Mouse (Mus musculus): ENCODE measurements at regions not wholly inside any gene's neighbourhood (a gene's known extent, or its start where the extent isn't known, plus 50 kb on each side); places are given as distances from the start of the nearest gene placed in this dataset.
A peak's percentile ranks its signal among the peaks of the same experiment; 100 is the strongest.
"Not testable (repeated sequence)": the region's sequence is repeated elsewhere in the genome, so short reads cannot be mapped to it uniquely, and the experiment has no call there.

DNA sequence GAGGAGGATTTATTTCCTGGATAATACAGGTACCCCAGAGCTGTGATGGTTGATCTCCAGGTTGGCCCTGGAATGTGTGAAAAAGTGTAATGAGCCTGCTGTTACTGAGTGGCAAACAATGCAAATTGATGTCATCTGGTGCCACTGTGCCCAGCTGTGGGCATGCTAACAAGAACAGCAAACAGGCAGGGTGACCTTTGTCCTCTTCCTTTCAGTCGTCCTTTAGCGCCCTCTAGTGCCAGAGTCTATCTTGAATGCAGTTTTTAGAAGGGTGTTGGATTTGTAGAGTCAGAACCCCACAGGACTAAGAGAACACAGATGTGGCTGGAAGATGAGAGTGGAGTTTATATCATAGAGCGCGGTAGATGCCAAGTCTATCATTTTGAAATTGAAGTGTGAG is 164.3 kb downstream of the Sdhaf3 start:
- DNase-seq (ENCODE audit: low spot score in 2 of 2), result peak; percentile 20 to 52
- intact Hi-C loops (cut with DNase I), result loop anchor here (10.0 kb wide), 1 partner anchor 95 kb away; no protein-coding TSS in a partner anchor

DNA sequence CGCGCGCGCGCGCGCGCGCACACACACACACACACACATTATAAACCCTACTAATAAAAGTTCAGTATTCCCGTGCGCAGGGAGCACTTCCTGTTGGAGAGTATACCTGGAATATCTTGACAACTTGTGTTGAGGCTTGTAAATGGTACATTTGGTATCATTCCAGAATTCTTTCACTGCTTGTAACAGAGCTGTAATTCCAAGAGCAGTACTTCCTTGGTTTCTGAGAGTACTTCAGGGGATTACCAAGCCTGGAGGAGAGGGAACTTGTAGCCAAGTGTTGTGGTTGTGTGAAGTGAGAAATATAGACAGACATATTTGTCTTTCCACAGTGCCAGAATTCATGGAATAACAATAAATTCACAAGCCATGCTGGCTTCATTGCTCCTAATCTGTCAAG is 177.2 kb downstream of the Sdhaf3 start:
- DNase-seq (ENCODE audit: low spot score in 2 of 2), result no peak
- intact Hi-C loops (cut with DNase I), result no loop called here

DNA sequence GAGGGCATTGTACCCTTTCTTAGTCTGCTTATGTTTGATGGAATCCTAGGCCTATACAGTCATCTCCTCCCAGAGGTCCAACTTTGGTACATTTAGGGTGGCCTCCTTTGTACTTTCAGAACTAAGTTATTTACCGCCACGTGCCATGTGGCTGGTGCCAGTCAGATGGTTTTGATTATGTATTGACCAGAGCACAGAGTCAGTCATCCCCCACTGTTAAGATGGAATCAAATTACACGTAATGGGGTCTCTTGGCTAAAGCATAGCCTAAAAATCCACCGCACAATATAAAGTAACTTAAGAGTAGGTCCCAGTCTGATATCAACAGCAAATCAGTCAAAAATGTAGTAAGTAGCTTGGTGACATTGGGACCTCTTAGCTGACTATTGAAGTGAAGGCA is 178.3 kb downstream of the Sdhaf3 start:
- intact Hi-C loops (cut with DNase I), result no loop called here
- DNase-seq (ENCODE audit: low spot score in 2 of 2), result no peak

DNA sequence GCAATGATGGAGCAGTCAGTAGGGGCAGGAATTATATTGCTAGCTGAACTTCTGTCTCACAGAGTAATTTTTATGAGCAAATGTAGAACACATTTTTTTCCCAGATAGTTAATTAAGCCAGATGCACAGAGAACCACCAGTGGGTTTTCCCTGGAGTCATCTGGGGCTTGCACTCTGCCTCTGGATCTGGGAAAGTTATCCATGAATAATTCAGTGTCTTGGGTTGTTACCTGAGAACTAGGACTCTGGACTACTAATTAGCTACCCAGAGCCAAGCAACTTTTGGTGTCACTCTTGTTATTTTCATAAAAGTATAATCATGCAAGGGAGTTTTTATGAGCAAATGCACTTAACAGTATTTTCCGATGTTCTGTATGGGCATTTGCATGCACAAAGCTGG is 179.1 kb downstream of the Sdhaf3 start:
- no peak for DNase-seq (ENCODE audit: low spot score in 2 of 2)
- intact Hi-C loops (cut with DNase I), result no loop called here

DNA sequence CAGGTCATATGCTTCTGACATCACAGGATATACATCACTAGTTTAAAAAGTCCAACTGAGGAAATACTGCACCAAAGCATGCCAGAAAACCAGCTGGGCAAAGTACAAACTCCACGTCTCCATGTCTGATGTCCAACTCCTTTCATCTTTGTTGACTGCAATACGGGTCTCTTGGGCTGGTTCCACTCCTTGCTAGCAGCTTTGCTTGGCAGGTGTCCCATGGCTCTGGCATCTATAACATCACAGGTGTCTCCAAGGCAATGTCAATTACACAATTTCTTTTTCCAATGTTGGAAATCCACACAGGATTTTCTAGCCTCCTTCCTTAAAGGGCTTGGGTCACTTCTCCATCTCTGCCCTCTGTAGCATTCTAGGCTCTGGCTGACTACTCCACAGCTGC is 225.9 kb downstream of the Sdhaf3 start:
- intact Hi-C loops (cut with DNase I), result no loop called here
- DNase-seq (ENCODE audit: low spot score in 2 of 2), result no peak

DNA sequence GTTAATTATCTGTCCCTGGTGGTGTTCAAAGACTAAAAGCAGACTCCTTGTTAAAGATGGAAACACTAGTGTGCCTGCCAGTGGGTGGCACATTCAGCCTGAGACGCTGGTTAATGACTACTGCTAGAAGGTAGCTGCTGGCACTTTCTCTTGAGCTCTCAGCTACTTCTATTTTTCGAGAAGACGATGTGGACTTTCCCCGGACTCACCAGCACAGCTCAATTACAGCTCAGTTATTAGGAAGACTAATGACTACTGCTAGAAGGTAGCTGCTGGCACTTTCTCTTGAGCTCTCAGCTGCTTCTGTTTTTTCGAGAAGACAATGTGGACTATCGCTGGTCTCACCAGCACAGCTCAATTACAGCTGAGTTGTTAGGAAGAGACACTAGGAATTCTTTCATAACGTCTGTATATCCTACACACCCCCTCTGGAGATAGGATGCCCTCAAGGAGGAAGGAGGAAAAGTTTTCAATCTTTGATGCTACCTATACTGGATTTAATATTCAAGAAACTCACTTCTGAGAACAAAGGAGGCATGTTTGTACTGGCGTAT is 243.3 kb downstream of the Sdhaf3 start:
- DNase-seq (ENCODE audit: low spot score in 2 of 2), result no peak
- intact Hi-C loops (cut with DNase I), result no loop called here

DNA sequence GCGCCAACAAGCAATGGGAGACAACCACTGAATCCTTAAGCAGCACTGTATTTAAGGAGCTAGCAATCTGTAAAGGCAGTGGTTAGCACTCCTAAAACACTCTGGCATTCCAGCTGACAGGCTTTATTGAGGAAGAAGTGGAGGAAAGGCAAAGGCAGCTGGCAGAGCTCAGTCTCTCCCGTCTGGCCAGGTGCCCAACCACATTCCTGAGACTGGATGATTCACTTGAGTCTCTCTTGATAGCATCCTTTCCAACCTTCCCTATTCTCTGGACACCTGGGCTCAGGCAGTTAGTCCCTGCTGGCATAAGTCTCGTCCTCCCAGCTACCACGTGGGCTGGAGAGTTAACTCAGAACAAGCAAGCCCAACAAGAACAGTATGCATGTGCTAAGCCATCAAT is 260.1 kb downstream of the Sdhaf3 start:
- intact Hi-C loops (cut with DNase I), result no loop called here
- peak; percentile 15 to 34 for DNase-seq (ENCODE audit: low spot score in 2 of 2)

DNA sequence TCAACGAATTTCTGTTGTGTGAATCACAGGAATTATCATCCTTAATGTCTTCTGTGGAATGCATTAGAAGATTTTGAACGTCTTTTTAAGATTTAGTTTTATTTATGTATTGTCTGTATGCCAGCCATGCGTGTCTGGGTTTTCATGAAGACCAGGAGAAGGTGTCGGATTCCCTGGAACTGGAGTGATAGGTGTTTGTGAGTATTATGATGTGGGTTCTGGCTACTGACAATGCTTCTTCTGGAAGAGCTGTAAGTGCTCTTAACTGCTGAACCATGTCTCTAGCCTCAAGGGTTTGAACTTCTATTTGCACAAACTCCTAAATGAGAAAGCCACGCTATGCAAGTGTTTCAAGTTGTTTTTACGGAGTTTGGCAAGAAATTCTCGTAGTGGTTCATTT is 296.5 kb downstream of the Sdhaf3 start:
- intact Hi-C loops (cut with DNase I), result no loop called here

DNA sequence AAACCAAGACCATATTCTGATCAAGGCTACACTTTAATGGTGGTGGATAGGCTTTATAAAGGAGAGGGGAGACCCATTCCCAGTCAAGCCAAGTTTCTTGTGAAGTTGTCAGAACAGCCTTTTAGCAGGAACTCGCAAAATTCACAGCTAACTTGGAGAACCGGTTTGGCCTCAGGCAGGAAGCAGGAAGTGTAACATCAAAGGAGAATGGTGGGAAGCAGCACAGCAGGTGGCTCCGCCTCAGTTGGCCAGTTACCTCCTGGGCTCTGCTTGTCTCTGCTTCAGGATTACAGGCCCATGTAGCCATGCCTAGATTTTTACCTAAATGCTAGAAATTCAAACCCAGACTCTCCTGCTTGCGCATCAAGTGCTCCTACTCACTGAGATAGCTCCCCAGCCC is 277.2 kb upstream of the Tac1 start:
- DNase-seq (ENCODE audit: low spot score in 2 of 2), result no peak
- intact Hi-C loops (cut with DNase I), result no loop called here

More for the DNA sequence above, 296.5 kb downstream of the Sdhaf3 start:
- DNase-seq (ENCODE audit: low spot score in 2 of 2), result no peak

DNA sequence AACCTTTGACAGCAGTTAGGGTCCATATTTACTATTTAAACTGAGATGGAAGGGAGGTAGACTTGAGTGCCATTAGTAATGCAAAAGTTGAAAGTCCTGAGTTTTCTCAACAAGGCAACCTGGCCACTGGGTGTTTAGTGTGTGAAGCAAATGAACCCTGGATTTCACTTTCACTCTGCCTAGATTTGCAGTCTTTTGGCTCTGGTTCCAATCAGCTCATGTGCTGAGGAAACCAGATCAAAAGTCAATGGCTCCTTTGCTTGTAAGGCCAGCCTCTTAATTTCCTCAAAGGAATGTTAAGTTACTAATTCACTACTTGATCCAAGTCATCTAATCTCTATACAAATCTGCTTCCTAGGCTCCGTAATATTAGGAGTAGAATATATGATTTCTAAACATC is 247.7 kb upstream of the Tac1 start:
- intact Hi-C loops (cut with DNase I), result no loop called here
- no peak for DNase-seq (ENCODE audit: low spot score in 2 of 2)

DNA sequence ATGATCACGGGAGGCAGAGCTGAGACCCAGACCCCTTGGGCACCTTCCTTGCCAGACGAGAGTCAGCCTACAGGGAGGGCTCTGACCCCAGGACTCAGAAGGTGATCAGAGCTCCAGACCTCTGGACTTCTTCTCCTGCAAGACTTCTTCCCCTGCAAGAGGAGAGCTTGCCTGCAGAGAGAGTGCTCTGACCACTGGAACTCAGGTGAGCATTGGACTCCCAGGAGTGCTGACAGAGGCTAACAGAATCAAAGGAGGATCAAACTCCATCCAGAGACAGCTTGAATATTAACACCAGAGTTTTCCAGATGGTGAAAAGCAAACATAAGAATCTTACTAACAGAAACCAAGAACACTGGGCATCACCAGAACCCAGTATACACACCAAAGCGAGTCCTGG is 241.2 kb upstream of the Tac1 start:
- no peak for DNase-seq (ENCODE audit: low spot score in 2 of 2)
- intact Hi-C loops (cut with DNase I), result no loop called here

DNA sequence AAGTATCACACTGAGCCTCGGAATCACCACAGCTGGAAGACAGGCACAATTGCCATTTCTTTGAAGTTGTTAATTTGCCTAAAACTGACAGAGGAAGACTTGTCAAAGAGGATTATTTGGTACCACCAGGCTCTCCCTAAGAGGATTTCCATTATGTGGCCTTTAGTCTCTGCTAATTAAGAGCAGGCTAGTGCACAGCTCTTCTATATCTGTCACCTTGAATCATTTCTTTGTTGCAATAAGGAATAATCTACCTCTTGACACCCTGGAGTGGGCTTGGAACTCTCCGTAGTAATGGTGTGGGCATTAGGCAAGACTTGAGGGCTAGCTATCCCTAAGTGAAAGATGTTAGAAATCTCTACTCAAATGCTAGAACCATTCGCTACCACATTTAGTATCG is 227.7 kb upstream of the Tac1 start:
- intact Hi-C loops (cut with DNase I), result no loop called here
- DNase-seq (ENCODE audit: low spot score in 2 of 2), result no peak

DNA sequence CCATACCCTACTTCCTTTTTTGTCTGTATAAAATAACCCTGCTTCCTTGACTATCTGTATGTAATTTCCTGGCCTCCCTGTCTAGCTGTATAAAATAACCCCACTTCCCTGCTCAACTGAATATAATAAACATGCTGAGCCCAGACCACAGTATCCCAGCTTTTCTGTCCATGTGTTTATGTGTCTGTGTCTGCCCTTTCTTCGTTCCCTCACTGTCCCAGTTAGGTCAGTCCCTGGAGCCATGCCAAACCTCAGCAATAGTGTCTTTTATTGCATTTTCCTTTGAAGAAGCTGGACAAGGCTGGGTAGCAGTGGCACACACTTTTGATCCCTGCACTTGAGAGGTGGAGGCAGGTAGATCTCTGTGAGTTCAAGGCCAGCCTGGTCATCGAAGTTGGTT is 198.0 kb upstream of the Tac1 start:
- DNase-seq (ENCODE audit: low spot score in 2 of 2), result no peak
- intact Hi-C loops (cut with DNase I), result no loop called here

DNA sequence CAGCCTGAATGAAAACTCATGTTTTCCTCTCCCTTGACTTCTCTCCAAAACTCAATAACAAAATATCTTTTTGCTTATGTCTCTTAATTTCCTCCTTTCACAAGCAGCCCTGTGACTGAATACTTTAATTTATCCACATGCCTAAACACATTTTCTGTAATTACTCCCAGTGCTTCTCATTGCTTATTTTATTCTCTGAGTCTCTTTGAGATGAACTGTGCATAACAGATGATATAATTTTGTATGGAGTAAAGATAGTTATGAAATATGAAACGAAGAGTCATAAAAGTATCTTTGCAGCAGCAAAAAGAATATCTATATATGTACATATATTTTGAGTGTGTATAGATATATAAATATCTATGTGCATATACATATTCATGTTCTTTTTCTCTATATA is 187.5 kb upstream of the Tac1 start:
- no peak for DNase-seq (ENCODE audit: low spot score in 2 of 2)
- intact Hi-C loops (cut with DNase I), result no loop called here

DNA sequence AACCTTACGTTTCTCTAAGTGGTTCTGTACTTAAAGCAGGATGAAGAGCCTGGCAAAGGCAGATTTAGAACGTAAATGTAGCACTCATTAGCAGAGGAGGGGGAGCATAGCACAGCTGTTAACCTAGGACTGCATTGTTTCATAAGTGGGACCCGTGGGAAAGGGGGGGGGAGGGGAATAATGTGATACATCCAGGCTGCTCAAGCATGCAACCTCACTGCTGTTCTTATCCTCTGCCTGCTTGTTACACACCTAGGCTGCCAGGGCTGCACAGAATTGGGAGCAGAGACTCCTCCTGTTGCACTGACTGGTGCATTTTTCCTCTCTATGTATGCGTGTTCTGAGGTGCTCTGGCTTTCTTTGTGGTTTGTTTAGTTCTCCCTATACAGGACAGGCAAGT is 180.1 kb upstream of the Tac1 start:
- intact Hi-C loops (cut with DNase I), result no loop called here
- DNase-seq (ENCODE audit: low spot score in 2 of 2), result peak in 1 of 2 experiments; percentile 6

DNA sequence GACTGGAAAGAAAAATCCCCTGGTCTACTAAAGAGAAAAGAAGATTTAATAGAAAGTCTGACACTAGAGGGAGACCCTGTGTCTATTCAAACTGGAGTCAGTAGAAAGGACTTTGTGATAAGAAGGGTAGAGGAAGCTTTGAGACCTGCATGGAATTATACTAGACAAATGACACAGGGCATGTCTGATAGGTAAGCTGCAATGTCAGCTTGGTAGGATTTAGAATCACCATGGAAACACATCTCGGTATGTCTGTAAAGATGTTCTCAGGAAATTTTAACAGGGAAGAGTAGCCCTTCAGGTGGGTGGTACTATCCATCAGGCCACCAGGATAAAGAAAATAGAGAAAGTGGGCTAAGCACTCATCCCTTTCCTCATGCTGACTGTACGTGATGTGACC is 178.8 kb upstream of the Tac1 start:
- DNase-seq (ENCODE audit: low spot score in 2 of 2), result no peak
- intact Hi-C loops (cut with DNase I), result no loop called here

DNA sequence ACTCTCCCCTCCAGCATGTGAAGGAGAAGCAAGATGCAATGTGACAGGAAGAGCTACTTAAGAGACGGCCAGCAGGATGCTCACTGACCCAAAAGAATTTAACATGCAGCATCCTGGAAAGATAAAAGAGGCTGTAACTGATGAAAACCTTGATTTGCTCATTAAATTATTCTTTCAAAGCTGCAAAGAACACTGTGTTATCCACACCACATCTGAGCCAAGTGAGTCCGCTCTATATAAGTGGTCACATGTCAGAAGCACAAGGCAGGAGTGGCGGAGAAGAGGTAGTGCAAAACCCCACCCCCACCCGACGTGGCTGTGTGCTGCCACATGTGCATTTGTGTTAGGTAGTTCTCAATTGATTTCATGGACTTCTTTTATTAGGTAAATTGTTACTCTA is 176.0 kb upstream of the Tac1 start:
- DNase-seq (ENCODE audit: low spot score in 2 of 2), result no peak
- intact Hi-C loops (cut with DNase I), result no loop called here

DNA sequence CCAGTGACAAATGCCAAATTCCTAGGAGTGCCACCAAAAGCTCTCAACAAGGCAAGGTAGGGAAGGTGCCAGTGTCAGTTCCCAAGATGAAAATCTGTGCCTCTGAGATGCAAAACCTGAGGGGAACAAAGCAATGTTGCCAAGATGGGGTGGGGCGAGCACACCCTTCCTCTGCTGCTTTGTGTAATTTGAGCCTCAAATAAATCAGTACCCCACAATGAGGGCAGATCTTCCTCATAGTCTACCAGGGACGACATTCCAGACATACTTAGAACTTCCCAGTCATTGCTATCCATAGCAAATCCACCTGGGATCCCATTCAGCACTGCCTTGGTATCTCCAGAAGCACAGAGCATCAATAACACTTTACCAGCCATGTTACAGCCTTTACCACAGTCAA is 129.9 kb upstream of the Tac1 start:
- intact Hi-C loops (cut with DNase I), result no loop called here
- DNase-seq (ENCODE audit: low spot score in 2 of 2), result no peak

DNA sequence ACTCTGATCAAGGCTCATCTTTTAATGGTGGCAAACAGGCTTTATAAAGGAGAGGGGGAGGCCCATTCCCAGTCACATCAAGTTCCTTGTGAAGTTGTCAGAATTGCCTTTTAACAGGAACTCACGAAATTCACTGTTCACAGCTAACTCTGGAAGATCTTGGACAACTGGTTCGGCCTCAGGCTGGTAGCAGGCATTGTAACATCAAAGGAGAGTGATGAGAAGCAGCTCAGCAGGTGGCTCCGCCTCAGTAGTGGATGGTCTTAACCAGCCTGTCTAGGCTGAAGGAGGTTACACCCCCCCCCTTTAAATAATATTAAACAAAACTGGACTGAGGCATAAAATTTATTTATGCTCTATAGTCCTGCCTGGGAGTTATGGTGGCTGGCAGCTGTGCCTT is 113.0 kb upstream of the Tac1 start:
- no peak for DNase-seq (ENCODE audit: low spot score in 2 of 2)
- intact Hi-C loops (cut with DNase I), result no loop called here

DNA sequence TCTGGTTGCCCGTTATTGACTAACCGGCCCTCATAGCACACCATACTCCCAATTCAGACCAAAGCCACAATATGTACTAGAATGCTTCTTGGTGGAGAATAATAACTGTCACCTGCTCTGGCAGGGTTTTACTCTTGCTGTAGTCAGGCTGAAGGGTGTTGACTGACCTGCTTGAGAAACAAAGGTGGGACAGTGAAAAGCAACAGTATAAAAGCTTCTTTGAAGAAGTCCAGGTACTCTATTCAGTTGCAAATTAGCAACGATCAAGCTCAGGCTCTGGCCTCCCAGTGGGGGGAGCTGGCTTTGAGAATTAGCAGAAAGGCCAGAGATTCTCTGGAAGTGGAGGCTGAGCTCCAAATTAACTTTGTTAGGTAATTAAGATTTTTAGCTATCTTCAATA is 112.4 kb upstream of the Tac1 start:
- DNase-seq (ENCODE audit: low spot score in 2 of 2); intact Hi-C loops (cut with DNase I): not testable (repeated sequence)

DNA sequence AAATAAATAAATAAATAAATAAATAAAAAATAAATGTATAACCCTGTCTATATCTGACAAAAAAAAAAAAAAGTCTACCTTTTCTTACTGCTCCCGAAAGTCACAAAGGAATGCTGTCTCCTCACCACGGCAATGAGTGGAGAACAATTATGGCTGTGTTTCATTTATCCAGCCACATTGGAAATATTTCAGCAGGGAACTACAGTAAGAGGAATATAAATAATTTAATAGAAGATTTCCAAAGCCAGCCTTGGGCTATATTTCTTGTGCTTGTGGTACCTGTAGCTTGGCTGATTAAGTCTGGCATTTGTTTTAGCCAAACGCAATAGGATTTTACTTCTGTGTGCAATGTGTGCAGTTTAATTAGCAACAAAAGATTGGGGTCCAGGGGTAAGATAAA is 98.8 kb upstream of the Tac1 start:
- intact Hi-C loops (cut with DNase I), result no loop called here
- DNase-seq (ENCODE audit: low spot score in 2 of 2), result no peak

DNA sequence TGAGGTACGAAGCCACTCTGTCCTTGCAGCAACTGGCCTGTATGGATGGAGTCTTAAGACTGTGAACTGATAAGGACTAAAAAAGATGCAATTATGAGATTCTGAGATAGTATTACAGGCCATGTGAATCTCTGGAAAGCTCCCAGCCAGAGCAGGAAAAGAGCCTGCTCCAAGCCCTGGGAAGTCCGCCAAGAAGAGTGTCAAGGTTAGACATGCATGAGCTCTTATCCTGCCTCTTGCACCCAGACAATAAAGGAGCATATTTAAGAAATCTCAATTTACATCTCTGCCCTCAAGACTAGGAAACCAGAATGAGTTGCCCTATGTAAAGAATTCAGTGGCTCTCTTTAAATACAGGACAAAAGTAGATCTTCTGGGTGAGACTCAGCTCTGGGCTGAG is 90.8 kb upstream of the Tac1 start:
- DNase-seq (ENCODE audit: low spot score in 2 of 2), result no peak
- intact Hi-C loops (cut with DNase I), result no loop called here
